Mouse (Mus musculus): ENCODE results near the gene Plppr2. TPM values are rescaled to one million over a fixed set of nuclear protein-coding genes. Genes with fewer than 3 reads are reported as not detected.

The Plppr2 gene
- 6.5 and 7.0 TPM in 2 replicates for polyA plus RNA-seq (2016; fragmentation: Nextera tagmentation; extraction: Ambion mirVana)

DNA sequence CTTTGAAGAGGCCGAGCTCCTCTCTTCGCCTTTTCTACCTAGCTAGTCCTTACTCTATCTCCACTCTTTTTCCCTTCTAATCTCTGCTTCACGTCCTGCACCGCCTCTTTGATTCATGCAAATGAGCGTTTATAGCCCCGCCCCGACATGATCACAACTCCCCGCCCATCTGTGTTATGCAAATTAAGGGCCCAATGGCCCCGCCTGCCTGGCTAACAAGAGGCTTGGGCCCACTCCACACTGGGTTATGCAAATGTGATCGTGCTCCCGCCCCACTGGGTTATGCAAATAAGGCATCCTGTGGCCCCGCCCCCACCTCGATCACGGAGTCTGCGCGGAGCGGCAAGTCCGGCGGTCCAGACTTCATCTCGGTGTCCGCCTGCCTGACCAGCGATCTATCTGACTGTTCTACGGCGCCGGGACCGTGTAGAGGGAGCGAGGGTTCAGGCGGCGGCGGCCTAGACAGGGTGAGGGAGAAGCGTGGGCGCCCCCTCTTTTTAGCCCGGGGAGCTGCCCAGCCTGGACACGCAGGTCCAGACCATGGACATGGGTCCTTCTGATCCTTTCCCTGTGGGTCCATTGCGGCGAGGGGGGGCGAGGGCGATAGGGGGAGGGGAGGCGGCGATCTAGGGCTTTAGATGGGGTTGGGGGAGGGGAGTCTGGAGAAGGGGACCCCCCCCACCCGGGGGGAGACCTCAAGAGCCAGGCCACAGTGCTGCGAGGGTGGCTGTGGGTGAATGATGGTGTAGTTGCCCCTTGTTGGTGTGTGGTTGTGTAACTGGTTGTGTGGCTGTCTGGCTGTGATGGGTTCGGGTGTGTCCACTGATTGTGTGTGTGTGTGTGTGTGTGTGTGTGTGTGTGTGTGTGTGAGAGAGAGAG is at the start of gene Plppr2:
Gene Plppr2, plus strand, starts transcription at position 342 of the 879 bp plus-strand sequence.
- Histone ChIP-seq H3K9me3 (no peaks in the 10 kb centered on the region), H3K36me3 (no peaks in the 10 kb centered on the region), H3K27ac (peak within 1 kb of the TSS; percentile 79), H3K27me3 (ENCODE audit: insufficient read depth, poor library complexity, severe bottlenecking) (peaks cover 23% of the 10 kb centered on the region; the same call in 1 of the 2 replicates), H3K4me3 (peak within 1 kb of the TSS; percentile 71), H3K4me1 (peaks cover 23% of the 10 kb centered on the region)
- peak; percentile 99 for DNase-seq (ENCODE audit: low spot score)
- 2% methylated on average over 42 of the region's 43 CpGs for WGBS

DNA sequence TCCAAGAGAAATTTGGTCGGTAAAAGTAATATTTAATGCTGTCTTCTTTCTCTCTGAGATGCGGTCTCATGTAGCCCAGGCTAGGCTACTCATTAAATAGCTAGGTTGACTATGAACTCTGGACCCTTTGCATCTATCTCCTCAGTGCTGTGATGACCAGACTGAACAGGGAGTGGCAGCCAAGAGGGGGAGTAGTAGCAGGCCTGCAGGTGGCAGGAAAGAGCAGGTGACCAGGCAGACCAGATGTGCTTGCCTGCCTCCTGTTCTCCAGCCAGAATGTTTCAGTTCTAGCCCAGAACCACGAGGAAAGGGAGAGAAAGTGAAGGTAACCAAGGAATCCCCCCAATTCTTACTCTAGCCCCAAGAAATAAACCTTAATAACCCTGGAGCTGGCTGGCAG is 47.6 kb upstream of the Plppr2 start:
- no peak overlapping the region for H3K4me3 ChIP-seq
- H3K27me3 ChIP-seq (ENCODE audit: insufficient read depth, poor library complexity, severe bottlenecking): peaks cover 5% of the 10 kb centered on the region; the same call in 1 of the 2 replicates
- H3K9me3 ChIP-seq: 0 out of 2 replicates have a peak, but pooled peaks cover 2% of the 10 kb centered on the region
- H3K36me3 ChIP-seq: no peaks in the 10 kb centered on the region
- DNase-seq (ENCODE audit: low spot score): no peak
- H3K27ac ChIP-seq: no peak overlapping the region
- WGBS: 70% methylated on average over 3 of the region's 3 CpGs
- no peaks in the 10 kb centered on the region for H3K4me1 ChIP-seq

GRCm38 (mm10) chr9:21901223-21901820 is 35.5 kb upstream of the Plppr2 start:
- peaks cover 30% of the 10 kb centered on the region for H3K27me3 ChIP-seq (ENCODE audit: insufficient read depth, poor library complexity, severe bottlenecking)
- no peaks in the 10 kb centered on the region for H3K4me1 ChIP-seq
- DNase-seq (ENCODE audit: low spot score): peak; percentile 81
- H3K27ac ChIP-seq: peak overlapping the region; percentile 54
- peak overlapping the region; percentile 53 for H3K4me3 ChIP-seq
- H3K36me3 ChIP-seq: no peaks in the 10 kb centered on the region
- 16% methylated on average over 10 of the region's 10 CpGs for WGBS
- H3K9me3 ChIP-seq: no peaks in the 10 kb centered on the region

- Histone ChIP-seq H3K4me3 (no peak overlapping the region), H3K4me1 (no peaks in the 10 kb centered on the region), H3K36me3 (no peaks in the 10 kb centered on the region), H3K27ac (no peak overlapping the region), H3K27me3 (ENCODE audit: insufficient read depth, poor library complexity, severe bottlenecking) (peaks cover 17% of the 10 kb centered on the region), H3K9me3 (no peaks in the 10 kb centered on the region)
- DNase-seq (ENCODE audit: low spot score): no peak
- 85% methylated on average over 4 of the region's 4 CpGs for WGBS
Observed at GRCm38 (mm10) chr9:21904031-21904430, 32.8 kb upstream of the Plppr2 start.

- H3K4me1 ChIP-seq: no peaks in the 10 kb centered on the region
- no peaks in the 10 kb centered on the region for H3K9me3 ChIP-seq
- peaks cover 14% of the 10 kb centered on the region; the same call in 1 of the 2 replicates for H3K27me3 ChIP-seq (ENCODE audit: insufficient read depth, poor library complexity, severe bottlenecking)
- H3K36me3 ChIP-seq: no peaks in the 10 kb centered on the region
- WGBS: 68% methylated on average over 11 of the region's 11 CpGs
- H3K27ac ChIP-seq: no peak overlapping the region
- no peak overlapping the region for H3K4me3 ChIP-seq
- DNase-seq (ENCODE audit: low spot score): no peak
Observed at GRCm38 (mm10) chr9:21908216-21908615, 28.6 kb upstream of the Plppr2 start.

DNA sequence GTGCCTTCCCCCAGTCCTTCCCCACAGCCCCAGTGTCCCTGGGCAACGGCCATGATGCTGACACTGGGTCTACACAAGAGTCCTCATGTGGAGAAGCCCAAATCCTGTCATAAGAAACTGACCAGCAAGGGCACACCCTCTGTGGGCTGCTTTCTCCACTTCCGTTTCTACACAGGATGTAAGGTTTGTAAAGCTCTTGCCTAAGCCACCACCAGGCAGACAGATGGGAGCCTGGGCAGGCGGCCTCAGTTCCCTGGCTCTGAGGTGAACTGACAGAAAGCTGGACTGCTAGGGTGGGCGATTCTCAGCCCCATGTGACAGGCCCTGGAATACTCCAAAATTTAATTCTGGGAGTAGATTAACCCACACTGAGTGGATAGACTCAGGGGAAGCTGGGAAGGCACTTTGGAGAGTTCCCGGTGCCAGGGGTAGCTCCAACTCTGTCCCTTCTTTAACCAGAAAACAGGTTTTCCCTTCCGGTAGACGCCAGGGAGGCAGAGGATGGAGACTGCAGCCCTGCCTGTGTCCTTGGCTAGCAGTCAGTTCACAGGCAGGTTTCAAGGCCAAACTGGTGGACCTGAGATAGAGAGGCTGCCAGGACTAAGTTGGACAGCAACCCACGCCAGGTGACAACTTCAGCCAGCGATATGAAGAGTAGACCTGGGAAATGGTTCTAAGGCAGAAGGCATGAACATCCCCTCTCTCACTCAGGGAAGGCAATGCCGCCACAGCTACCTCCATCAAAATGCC is 27.2 kb upstream of the Plppr2 start:
- no peak for DNase-seq (ENCODE audit: low spot score)
- H3K36me3 ChIP-seq: no peaks in the 10 kb centered on the region
- WGBS: 75% methylated on average over 10 of the region's 10 CpGs
- no peak overlapping the region for H3K4me3 ChIP-seq
- H3K27me3 ChIP-seq (ENCODE audit: insufficient read depth, poor library complexity, severe bottlenecking): peaks cover 15% of the 10 kb centered on the region; the same call in 1 of the 2 replicates
- H3K9me3 ChIP-seq: no peaks in the 10 kb centered on the region
- H3K27ac ChIP-seq: no peak overlapping the region
- H3K4me1 ChIP-seq: no peaks in the 10 kb centered on the region

GRCm38 (mm10) chr9:21916851-21917492 is 19.9 kb upstream of the Plppr2 start:
- 67% methylated on average over 3 of the region's 3 CpGs for WGBS
- Histone ChIP-seq H3K36me3 (no peaks in the 10 kb centered on the region; the same call in 1 of the 2 replicates), H3K4me3 (peak overlapping the region; percentile 84), H3K27ac (no peak overlapping the region; the same call in 1 of the 2 replicates), H3K27me3 (ENCODE audit: insufficient read depth, poor library complexity, severe bottlenecking) (peaks cover 37% of the 10 kb centered on the region), H3K9me3 (no peaks in the 10 kb centered on the region), H3K4me1 (peaks cover 9% of the 10 kb centered on the region)
- DNase-seq (ENCODE audit: low spot score): no peak

DNA sequence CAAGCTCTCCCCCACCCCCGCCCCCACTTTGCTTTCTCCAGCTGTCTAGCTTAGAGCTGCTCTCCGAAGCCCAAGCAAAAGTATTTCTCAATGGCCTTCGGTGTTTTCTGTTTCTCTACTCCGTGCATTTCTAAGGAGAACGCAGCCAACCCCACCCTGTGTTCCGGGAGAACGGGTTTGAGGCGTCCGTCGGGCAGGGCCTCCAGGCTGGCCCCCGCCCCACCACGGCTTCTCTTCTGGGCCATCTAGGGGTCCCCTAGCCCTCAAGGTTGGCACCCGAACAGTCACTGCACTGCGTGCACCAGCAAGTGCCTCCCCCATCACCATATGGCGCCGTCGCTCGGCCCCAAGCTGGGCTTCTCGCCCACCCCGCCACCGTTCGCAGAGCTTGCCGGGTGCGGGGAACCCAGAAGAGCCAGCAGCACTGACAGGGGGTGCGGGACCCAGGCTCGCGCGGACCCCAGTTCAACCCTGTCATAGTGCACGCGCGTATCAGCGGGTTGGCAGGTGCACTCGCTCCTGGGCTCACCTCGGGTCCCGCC is 19.3 kb upstream of the Plppr2 start:
- no peaks in the 10 kb centered on the region for H3K9me3 ChIP-seq
- 2% methylated on average over 35 of the region's 35 CpGs for WGBS
- no peaks in the 10 kb centered on the region; the same call in 1 of the 2 replicates for H3K36me3 ChIP-seq
- peaks cover 9% of the 10 kb centered on the region for H3K4me1 ChIP-seq
- peaks cover 37% of the 10 kb centered on the region for H3K27me3 ChIP-seq (ENCODE audit: insufficient read depth, poor library complexity, severe bottlenecking)
- peak overlapping the region; percentile 80 for H3K27ac ChIP-seq
- DNase-seq (ENCODE audit: low spot score): no peak
- peak overlapping the region; percentile 84 for H3K4me3 ChIP-seq

DNA sequence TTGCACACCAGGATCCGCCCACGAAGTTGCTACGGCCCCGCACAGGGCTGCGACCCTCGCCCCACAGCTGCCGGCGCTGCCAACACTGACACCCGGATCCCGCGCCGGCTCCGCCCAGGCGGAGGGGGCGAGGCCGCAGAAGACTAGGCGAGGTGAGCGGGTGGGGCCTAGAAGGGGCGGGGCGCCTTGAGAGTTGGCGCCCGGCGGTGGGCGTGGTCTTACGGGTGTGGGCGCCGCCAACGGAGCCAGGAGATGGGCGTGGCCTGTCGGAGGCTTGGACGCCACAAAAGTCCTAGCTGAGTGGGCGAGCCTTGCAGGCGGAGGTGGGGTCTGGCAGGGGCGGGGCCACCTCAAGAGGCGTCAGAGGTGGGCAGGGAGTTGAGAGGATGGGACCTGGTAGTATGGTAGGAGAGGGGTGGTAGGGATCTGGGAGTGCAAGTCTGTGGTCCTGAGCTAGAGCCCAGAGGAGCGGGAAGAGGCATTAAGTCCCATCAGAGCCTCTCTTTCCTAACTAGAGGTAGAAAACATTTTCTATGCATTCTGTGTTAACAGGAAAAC is 18.7 kb upstream of the Plppr2 start, which contains the start of gene Rab3d:
Gene Rab3d, minus strand, starts transcription at position 158 of the 558 bp plus-strand sequence.
- Histone ChIP-seq H3K27ac (peak within 1 kb of the TSS; percentile 80), H3K4me3 (peak within 1 kb of the TSS; percentile 84), H3K36me3 (no peaks in the 10 kb centered on the region; the same call in none of the 2 replicates), H3K27me3 (ENCODE audit: insufficient read depth, poor library complexity, severe bottlenecking) (peaks cover 37% of the 10 kb centered on the region), H3K4me1 (peaks cover 9% of the 10 kb centered on the region), H3K9me3 (no peaks in the 10 kb centered on the region)
- under 1% methylated on average over 36 of the region's 36 CpGs for WGBS
- peak; percentile 99 for DNase-seq (ENCODE audit: low spot score)

DNA sequence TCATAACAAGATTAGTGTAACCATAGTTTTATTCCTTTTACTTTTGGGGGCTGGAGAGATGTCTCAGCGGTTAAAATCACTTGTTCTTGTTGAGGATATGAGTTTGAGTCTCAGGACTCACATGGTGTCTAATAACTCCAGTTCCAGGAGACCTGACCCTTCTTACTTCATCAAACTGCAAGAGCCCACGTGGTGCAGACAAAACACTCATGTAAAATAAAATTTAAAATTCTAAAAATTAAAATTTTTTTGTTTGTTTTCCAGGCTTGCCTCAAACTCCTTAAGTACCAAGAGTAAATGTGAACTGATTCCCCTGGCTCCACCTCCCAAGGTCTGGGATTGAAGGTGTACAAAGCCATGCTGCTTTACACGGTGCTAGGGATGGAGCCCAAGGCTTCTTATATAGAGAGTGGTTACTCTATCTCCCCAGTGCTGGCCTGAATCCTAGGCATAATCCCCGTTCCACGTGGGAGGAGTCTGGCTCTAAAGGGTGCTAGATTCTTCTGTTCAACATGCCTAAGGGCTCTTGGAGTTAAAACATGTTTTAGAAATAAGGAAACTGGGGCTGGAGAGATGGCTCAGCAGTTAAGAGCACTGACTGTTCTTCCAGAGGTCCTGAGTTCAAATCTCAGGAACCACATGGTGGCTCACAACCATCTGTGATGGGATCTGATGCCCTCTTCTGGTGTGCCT is 18.0 kb upstream of the Plppr2 start:
- Histone ChIP-seq H3K9me3 (no peaks in the 10 kb centered on the region), H3K27me3 (ENCODE audit: insufficient read depth, poor library complexity, severe bottlenecking) (peaks cover 37% of the 10 kb centered on the region), H3K36me3 (no peaks in the 10 kb centered on the region; the same call in none of the 2 replicates), H3K27ac (no peak overlapping the region), H3K4me1 (peaks cover 12% of the 10 kb centered on the region), H3K4me3 (peak overlapping the region; percentile 84)
- DNase-seq (ENCODE audit: low spot score): no peak
- 23% methylated on average over 5 of the region's 5 CpGs for WGBS

GRCm38 (mm10) chr9:21923036-21923435 is 13.8 kb upstream of the Plppr2 start:
- Histone ChIP-seq H3K27me3 (ENCODE audit: insufficient read depth, poor library complexity, severe bottlenecking) (no peaks in the 10 kb centered on the region), H3K27ac (peak overlapping the region; percentile 18; the same call in 1 of the 2 replicates), H3K4me1 (peaks cover 21% of the 10 kb centered on the region), H3K9me3 (no peaks in the 10 kb centered on the region), H3K36me3 (peaks cover 6% of the 10 kb centered on the region), H3K4me3 (no peak overlapping the region)
- WGBS: 80% methylated on average over 4 of the region's 4 CpGs
- no peak for DNase-seq (ENCODE audit: low spot score)
